Mouse (Mus musculus) lung, postnatal 36 days (tissue): ENCODE results near the gene Larp6.

Source experiments
- DNase-seq: peaks from one replicate; pipeline ENCODE4 v3.0.0; 2022; ENCODE audit warnings: mixed read lengths

The Larp6 gene

GRCm38 (mm10) chr9:60768393-60768792 lies 55.6 kb downstream of the Larp6 start:
- no peak for DNase-seq

DNA sequence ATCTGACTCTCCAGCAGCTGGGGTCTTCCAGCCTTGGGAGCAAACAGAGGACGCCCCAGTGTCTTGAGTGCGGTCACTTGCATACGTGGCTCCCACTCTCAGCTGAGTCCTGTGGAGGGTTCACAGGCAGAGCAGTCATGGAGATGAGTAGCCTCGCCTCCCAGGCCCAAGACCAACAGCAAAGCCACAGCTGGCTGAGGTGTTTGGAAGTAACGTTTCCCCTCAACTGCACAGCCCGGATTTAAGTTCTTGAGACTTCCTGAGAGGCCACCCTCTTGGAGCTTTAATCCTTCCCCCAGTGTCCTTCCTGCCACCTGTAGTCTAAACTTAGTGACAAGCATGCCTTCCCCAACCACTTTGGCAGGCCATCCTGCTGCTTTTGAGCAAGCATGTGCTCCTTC lies 56.9 kb downstream of the Larp6 start:
- DNase-seq: no peak

- no peak for DNase-seq
These were observed 60.9 kb downstream of the Larp6 start for GRCm38 (mm10) chr9:60773713-60774112.

DNA sequence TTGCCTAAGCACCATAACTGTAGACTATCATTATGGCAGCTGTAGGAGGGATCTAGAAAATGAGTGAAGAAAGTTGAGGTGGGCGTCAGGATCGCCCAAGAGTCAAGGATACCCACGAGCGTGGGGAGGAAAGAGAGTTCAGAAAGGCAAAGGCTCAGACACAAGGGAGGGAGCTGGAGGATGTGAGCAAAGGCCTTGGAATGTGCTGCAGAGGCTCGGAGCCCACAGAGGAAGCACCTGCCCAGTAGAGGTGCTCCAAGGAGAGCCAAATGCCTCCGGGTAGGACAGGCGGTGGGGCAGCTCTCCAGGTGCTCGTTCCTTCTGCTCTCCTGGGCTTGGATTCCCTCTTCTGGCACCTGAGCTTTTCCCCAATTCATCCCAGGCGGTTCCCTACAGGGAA lies 64.1 kb downstream of the Larp6 start:
- DNase-seq: no peak

DNA sequence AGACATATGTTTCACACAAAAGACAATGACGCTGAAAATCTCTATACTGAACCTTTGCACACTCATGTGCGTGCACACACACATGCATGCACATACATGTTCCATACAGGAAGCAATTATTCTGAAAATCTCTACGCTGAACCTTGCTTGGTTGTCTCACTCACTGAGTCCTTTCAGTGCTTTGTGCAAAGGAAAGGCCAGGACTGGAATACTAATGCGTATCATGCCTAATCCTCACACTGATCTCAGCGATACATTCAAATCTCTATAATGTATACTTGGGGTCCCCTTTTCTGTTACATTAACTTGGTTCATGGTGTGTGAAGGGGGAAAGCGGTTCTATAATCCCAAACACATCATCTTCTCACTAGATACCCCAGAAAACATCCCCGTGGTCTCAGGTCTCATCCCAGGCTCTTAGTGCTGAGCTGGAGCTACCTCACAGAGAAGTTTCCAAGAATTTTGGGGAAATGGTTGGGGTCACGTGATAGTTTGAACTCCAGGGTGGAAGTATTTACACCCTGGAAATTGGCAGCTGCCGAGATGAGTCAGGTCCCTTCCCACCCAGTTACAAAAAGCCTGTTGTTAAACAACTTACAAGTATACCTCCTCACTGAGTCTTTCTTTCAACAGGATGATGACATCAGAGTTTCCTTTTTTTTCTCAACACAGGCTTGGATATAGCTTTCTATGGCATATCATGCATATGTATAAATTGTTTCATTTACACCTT lies 69.4 kb downstream of the Larp6 start:
- no peak for DNase-seq

DNA sequence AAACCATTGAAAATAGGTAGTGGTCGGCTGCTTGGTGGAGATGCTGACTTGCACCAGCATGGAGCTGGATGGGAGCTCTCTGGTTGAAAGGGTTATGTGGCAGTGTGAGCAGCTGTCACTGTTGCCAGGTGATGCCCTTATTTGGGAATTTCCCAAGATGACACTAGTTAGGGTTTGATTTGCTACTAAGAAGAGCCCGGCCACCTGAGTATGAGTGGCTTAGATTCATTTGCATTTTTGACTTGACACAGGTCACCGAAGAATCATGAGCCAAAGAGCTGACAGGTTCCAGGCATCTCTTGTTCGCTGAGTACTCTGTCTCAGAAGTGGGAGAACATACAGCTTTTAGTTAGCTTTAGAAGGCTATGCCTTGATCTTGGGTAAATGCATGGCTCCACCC lies 72.3 kb downstream of the Larp6 start:
- DNase-seq: no peak

DNA sequence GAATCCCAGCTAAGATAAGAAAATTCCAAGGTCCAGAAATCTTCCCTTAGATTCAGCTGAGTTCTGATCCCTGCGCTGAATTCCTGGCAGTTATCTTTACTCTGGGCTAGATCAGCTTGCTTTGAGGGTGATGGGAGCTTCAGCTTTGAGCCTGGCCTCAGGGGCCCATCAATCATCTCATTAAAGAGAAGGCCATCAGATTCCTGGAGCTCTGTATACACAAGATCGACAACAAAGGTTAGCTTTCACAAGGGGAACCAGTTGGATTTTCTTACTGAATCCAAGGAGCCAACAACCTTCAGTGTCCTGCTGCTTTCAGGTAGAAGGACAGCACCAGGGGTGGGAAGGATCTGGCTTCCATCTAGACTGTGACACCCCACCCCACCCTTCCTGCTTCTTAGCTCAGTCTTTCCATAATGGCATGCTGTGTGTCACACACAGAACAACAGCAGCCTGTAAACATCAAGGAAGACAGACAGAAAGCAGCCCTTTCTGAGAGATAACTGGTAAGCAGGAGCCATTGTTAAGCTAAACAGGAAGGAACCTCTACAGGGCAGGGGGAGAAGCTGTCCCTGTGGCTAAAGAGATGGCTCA lies 74.8 kb downstream of the Larp6 start:
- DNase-seq: no peak
